Mouse (Mus musculus) hematopoietic stem cell, adult 5-6 weeks (primary cell): ENCODE data around the gene Supt4a. TPM values are rescaled to one million over a fixed set of nuclear protein-coding genes. Genes with fewer than 3 reads are reported as not detected.

Experiments
- ATAC-seq, 2 experiments: fragments of 125-278 bp in 1 of 2; replicated peaks in 1 of 2; 2 replicates each; pipeline ENCODE4 v1.8.0; 2016 to 2017; ENCODE audit warnings: inconsistent platforms in 2 of 2, mild to moderate bottlenecking in 2 of 2, moderate number of reproducible peaks in 2 of 2, low read depth in 1 of 2, moderate TSS enrichment in 1 of 2; ENCODE audit not compliant: low FRiP score in 2 of 2, poor library complexity in 2 of 2, severe bottlenecking in 2 of 2, insufficient read depth in 1 of 2, low TSS enrichment in 1 of 2
- total RNA-seq: library from RNA; stranded (forward); fragments of 172-1452, 232-1000 nt; gene quantifications from 2 replicates; pipeline ENCODE4 v1.2.3, GENCODE M21; 2017

Gene Supt4a
- total RNA-seq, 1 experiment from 2014 or later: 69.9 TPM

GRCm38 (mm10) chr11:87747312-87747711 is 10.0 kb downstream of the Supt4a start:
- no peak for ATAC-seq

- no peak for ATAC-seq
These were observed 10.4 kb downstream of the Supt4a start for GRCm38 (mm10) chr11:87747716-87748115.

GRCm38 (mm10) chr11:87748132-87749119 is 11.1 kb downstream of the Supt4a start:
- ATAC-seq: peak; percentile 50 to 65

GRCm38 (mm10) chr11:87749192-87750042 is 12.1 kb downstream of the Supt4a start:
- ATAC-seq: peak; percentile 72 to 79

GRCm38 (mm10) chr11:87750043-87750421 is 12.7 kb downstream of the Supt4a start:
- ATAC-seq: no peak

GRCm38 (mm10) chr11:87750521-87750920 is 13.2 kb downstream of the Supt4a start:
- no peak for ATAC-seq

GRCm38 (mm10) chr11:87751031-87751430 is 13.7 kb downstream of the Supt4a start:
- ATAC-seq: no peak

GRCm38 (mm10) chr11:87751491-87751966 is 14.2 kb downstream of the Supt4a start:
- ATAC-seq: peak; percentile 4 to 10; a peak in 2 of 4 replicates

- ATAC-seq: no peak
These were observed 15.0 kb downstream of the Supt4a start for GRCm38 (mm10) chr11:87752307-87752706.

GRCm38 (mm10) chr11:87753255-87753654 is 15.9 kb downstream of the Supt4a start:
- no peak for ATAC-seq

GRCm38 (mm10) chr11:87753891-87754501 is 16.6 kb downstream of the Supt4a start:
- ATAC-seq: no peak

GRCm38 (mm10) chr11:87754603-87755002 is 17.3 kb downstream of the Supt4a start:
- no peak for ATAC-seq

GRCm38 (mm10) chr11:87755360-87756017 is 18.1 kb downstream of the Supt4a start:
- ATAC-seq: peak; percentile 51 to 57

GRCm38 (mm10) chr11:87756251-87756820 is 19.0 kb downstream of the Supt4a start:
- ATAC-seq: peak; percentile 7 to 10; a peak in 1 of 4 replicates

- no peak for ATAC-seq
These were observed 19.9 kb downstream of the Supt4a start for GRCm38 (mm10) chr11:87757001-87757954.
